Mouse (Mus musculus): ENCODE measurements at regions not wholly inside any gene's neighbourhood (a gene's known extent, or its start where the extent isn't known, plus 50 kb on each side); places are given as distances from the start of the nearest gene placed in this dataset.
A peak's percentile ranks its signal among the peaks of the same experiment; 100 is the strongest.
"Not testable (repeated sequence)": the region's sequence is repeated elsewhere in the genome, so short reads cannot be mapped to it uniquely, and the experiment has no call there.

GRCm38 (mm10) chr4:153175077-153175476, 307.5 kb downstream of the Ajap1 start:
- intact Hi-C loops (cut with DNase I): loop anchor here (5.0 kb wide), 1 partner anchor 307 kb away; the partner anchor contains the start of gene Ajap1
- DNase-seq: no peak

- intact Hi-C loops (cut with DNase I): no loop called here
- no peak for DNase-seq
Measured at GRCm38 (mm10) chr4:153169991-153170390, 312.6 kb downstream of the Ajap1 start.

- intact Hi-C loops (cut with DNase I): no loop called here
- no peak for DNase-seq
Measured at GRCm38 (mm10) chr4:153164810-153165209, 317.8 kb downstream of the Ajap1 start.

GRCm38 (mm10) chr4:153160115-153160514, 322.5 kb downstream of the Ajap1 start:
- intact Hi-C loops (cut with DNase I): no loop called here
- DNase-seq: no peak

GRCm38 (mm10) chr4:153157572-153157971, 325.0 kb downstream of the Ajap1 start:
- intact Hi-C loops (cut with DNase I): no loop called here

GRCm38 (mm10) chr4:153152923-153153322, 329.7 kb downstream of the Ajap1 start:
- DNase-seq; intact Hi-C loops (cut with DNase I): not testable (repeated sequence)

More at GRCm38 (mm10) chr4:153157572-153157971, 325.0 kb downstream of the Ajap1 start:
- DNase-seq: no peak

GRCm38 (mm10) chr4:153133147-153133546, 349.5 kb downstream of the Ajap1 start:
- no peak for DNase-seq
- intact Hi-C loops (cut with DNase I): no loop called here

- DNase-seq: no peak
- intact Hi-C loops (cut with DNase I): no loop called here
Measured at GRCm38 (mm10) chr4:153129345-153129744, 353.3 kb downstream of the Ajap1 start.

- no peak for DNase-seq
Measured at GRCm38 (mm10) chr4:153128162-153128561, 354.4 kb downstream of the Ajap1 start.

GRCm38 (mm10) chr4:153120480-153120879, 362.1 kb downstream of the Ajap1 start:
- intact Hi-C loops (cut with DNase I): no loop called here
- no peak for DNase-seq

More at GRCm38 (mm10) chr4:153128162-153128561, 354.4 kb downstream of the Ajap1 start:
- intact Hi-C loops (cut with DNase I): no loop called here

GRCm38 (mm10) chr4:153119647-153120102, 362.9 kb downstream of the Ajap1 start:
- DNase-seq: no peak
- intact Hi-C loops (cut with DNase I): no loop called here

- DNase-seq: no peak
- intact Hi-C loops (cut with DNase I): no loop called here
Measured at GRCm38 (mm10) chr4:153118824-153119646, 363.6 kb downstream of the Ajap1 start.

- intact Hi-C loops (cut with DNase I): no loop called here
Measured at GRCm38 (mm10) chr4:153114998-153115397, 367.6 kb downstream of the Ajap1 start.

GRCm38 (mm10) chr4:153113577-153113976, 369.0 kb downstream of the Ajap1 start:
- DNase-seq: no peak
- intact Hi-C loops (cut with DNase I): no loop called here

More at GRCm38 (mm10) chr4:153114998-153115397, 367.6 kb downstream of the Ajap1 start:
- no peak for DNase-seq

- peak; percentile 1 to 6 for DNase-seq
- intact Hi-C loops (cut with DNase I): no loop called here
Measured at GRCm38 (mm10) chr4:153110291-153110746, 372.3 kb downstream of the Ajap1 start.

- intact Hi-C loops (cut with DNase I): no loop called here
- no peak for DNase-seq
Measured at GRCm38 (mm10) chr4:153098591-153098990, 384.0 kb downstream of the Ajap1 start.

GRCm38 (mm10) chr4:153097601-153098000, 385.0 kb downstream of the Ajap1 start:
- DNase-seq: no peak
- intact Hi-C loops (cut with DNase I): no loop called here

- DNase-seq: no peak
- intact Hi-C loops (cut with DNase I): no loop called here
Measured at GRCm38 (mm10) chr4:153093129-153093528, 389.5 kb downstream of the Ajap1 start.

GRCm38 (mm10) chr4:153082166-153082565, 400.4 kb downstream of the Ajap1 start:
- intact Hi-C loops (cut with DNase I): no loop called here
- no peak for DNase-seq

GRCm38 (mm10) chr4:153074590-153074989, 408.0 kb downstream of the Ajap1 start:
- intact Hi-C loops (cut with DNase I): no loop called here

GRCm38 (mm10) chr4:153070190-153070745, 412.3 kb downstream of the Ajap1 start:
- intact Hi-C loops (cut with DNase I): no loop called here
- no peak for DNase-seq

More at GRCm38 (mm10) chr4:153074590-153074989, 408.0 kb downstream of the Ajap1 start:
- no peak for DNase-seq

Data from heart, postnatal 36 days (tissue).